Mouse (Mus musculus) layer of hippocampus, adult 18-20 months (tissue): ENCODE measurements at regions not wholly inside any gene's neighbourhood (a gene's known extent, or its start where the extent isn't known, plus 50 kb on each side); places are given as distances from the start of the nearest gene placed in this dataset.
A peak's percentile ranks its signal among the peaks of the same experiment; 100 is the strongest.

ENCODE experiments used
- DNase-seq, 2 experiments: peaks; one replicate each; pipeline ENCODE4 v3.0.0; 2022; ENCODE audit warnings: low spot score in 2 of 2

- DNase-seq, result no peak
Observed at GRCm38 (mm10) chr3:16941146-16941545, 934.9 kb upstream of the Gm5150 start.

GRCm38 (mm10) chr3:16939533-16939932 is 933.3 kb upstream of the Gm5150 start:
- DNase-seq, result no peak

GRCm38 (mm10) chr3:16939127-16939526 is 932.9 kb upstream of the Gm5150 start:
- DNase-seq, result no peak

GRCm38 (mm10) chr3:16938491-16939001 is 932.3 kb upstream of the Gm5150 start:
- no peak for DNase-seq

GRCm38 (mm10) chr3:16930299-16930698 is 924.1 kb upstream of the Gm5150 start:
- peak; percentile 4 to 34 for DNase-seq

GRCm38 (mm10) chr3:16929846-16930245 is 923.6 kb upstream of the Gm5150 start:
- DNase-seq, result no peak

- no peak for DNase-seq
Observed at GRCm38 (mm10) chr3:16924018-16924417, 917.8 kb upstream of the Gm5150 start.

GRCm38 (mm10) chr3:16923234-16923914 is 917.1 kb upstream of the Gm5150 start:
- no peak for DNase-seq

- DNase-seq, result peak in 1 of 2 experiments; percentile 2
Observed at GRCm38 (mm10) chr3:16921330-16921729, 915.1 kb upstream of the Gm5150 start.

- no peak for DNase-seq
Observed at GRCm38 (mm10) chr3:16918374-16918773, 912.1 kb upstream of the Gm5150 start.

GRCm38 (mm10) chr3:16916072-16916403 is 909.8 kb upstream of the Gm5150 start:
- no peak for DNase-seq

- DNase-seq, result no peak
Observed at GRCm38 (mm10) chr3:16915389-16916071, 909.3 kb upstream of the Gm5150 start.

- DNase-seq, result no peak
Observed at GRCm38 (mm10) chr3:16888132-16888531, 881.9 kb upstream of the Gm5150 start.

- no peak for DNase-seq
Observed at GRCm38 (mm10) chr3:16872337-16873117, 866.3 kb upstream of the Gm5150 start.

GRCm38 (mm10) chr3:16860034-16860433 is 853.8 kb upstream of the Gm5150 start:
- no peak for DNase-seq

- no peak for DNase-seq
Observed at GRCm38 (mm10) chr3:16858931-16859330, 852.7 kb upstream of the Gm5150 start.

- DNase-seq, result no peak
Observed at GRCm38 (mm10) chr3:16855251-16855650, 849.0 kb upstream of the Gm5150 start.

- no peak for DNase-seq
Observed at GRCm38 (mm10) chr3:16853992-16854391, 847.8 kb upstream of the Gm5150 start.

GRCm38 (mm10) chr3:16846785-16847520 is 840.7 kb upstream of the Gm5150 start:
- no peak for DNase-seq

- no peak for DNase-seq
Observed at GRCm38 (mm10) chr3:16820536-16820935, 814.3 kb upstream of the Gm5150 start.
